Mouse (Mus musculus) G1E (cell line): ENCODE measurements around the gene Gm17087.

ENCODE experiments used
- CTCF ChIP-seq: IDR thresholded peaks from 2 replicates; pipeline ENCODE4 v1.5.1; 2012; ENCODE audit warnings: low read depth, low read length, inconsistent platforms, mixed read lengths
- TAL1 ChIP-seq: conservative IDR thresholded peaks from 2 replicates; pipeline ENCODE4 v1.6.1; 2012; ENCODE audit warnings: low read depth, low read length, inconsistent platforms, mixed read lengths

DNA sequence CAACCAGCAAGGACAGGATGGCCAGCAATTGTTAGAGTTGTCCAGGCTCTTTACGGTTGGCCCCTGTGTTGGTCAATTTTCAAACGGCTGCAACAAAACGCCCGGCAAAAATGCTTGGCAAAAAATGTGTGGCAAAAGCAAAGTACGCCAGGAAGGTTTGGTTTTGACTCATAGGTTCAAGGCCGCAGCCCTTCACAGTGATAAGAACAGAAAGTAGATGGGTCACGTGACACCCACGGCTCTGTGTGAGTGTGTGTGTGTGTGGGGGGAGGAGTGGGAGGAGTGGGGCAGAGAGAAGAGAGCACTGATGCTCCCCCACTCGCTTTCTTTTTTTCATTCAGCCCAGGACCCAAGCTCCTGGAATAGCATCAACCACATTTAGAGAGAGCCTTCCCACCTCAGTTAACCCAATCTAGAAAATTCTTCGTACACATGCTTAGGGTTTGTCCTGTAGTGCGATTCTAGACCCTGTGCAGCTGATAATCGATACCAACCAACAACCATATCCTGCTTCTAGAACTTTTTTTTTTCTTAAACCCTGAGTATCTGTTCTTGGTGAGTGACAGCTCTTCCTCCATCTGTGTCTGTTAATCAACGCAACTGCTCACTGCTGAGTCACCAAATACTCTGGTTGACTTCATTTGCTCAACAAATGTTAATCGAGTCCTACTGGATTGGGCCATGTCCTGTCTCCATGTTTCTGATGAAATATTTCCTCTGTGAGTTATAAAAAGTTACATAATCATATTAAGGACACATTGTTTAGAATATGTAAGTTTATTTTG is 4.5 kb downstream of the Gm17087 start:
- no peak for TF ChIP-seq TAL1
- TF ChIP-seq CTCF: no peak
